Mouse (Mus musculus) layer of hippocampus, postnatal 10 days (tissue): ENCODE results near the gene Ninj1. TPM values are rescaled to one million over a fixed set of nuclear protein-coding genes. Genes with fewer than 3 reads are reported as not detected.

ENCODE experiments used
- DNase-seq, 2 experiments: peaks; one replicate each; pipeline ENCODE4 v3.0.0; 2021; ENCODE audit warnings: low spot score in 2 of 2
- total RNA-seq, 2 experiments: library from RNA; stranded (reverse); gene quantifications; 2 replicates each; pipeline ENCODE4 v1.2.3; 2021

Gene Ninj1
- total RNA-seq, 2 experiments from 2014 or later = 23.3 to 24.5 TPM

- DNase-seq = no peak
These were observed 16.7 kb upstream of the Ninj1 start for GRCm38 (mm10) chr13:49170623-49171022.

GRCm38 (mm10) chr13:49171729-49172128, 15.6 kb upstream of the Ninj1 start:
- no peak for DNase-seq

- DNase-seq = peak; percentile 53 to 66
These were observed 14.9 kb upstream of the Ninj1 start for GRCm38 (mm10) chr13:49172335-49172734.

- DNase-seq = peak; percentile 94 to 95
These were observed 14.2 kb upstream of the Ninj1 start for GRCm38 (mm10) chr13:49172971-49173596.

- DNase-seq = no peak
These were observed 11.8 kb upstream of the Ninj1 start for GRCm38 (mm10) chr13:49175509-49175908.

GRCm38 (mm10) chr13:49178839-49179585, 8.3 kb upstream of the Ninj1 start:
- peak; percentile 73 to 80 for DNase-seq

GRCm38 (mm10) chr13:49180274-49180673, 7.0 kb upstream of the Ninj1 start:
- DNase-seq = no peak

- DNase-seq = no peak
These were observed 6.6 kb upstream of the Ninj1 start for GRCm38 (mm10) chr13:49180691-49181090.

GRCm38 (mm10) chr13:49181411-49181984, 5.8 kb upstream of the Ninj1 start:
- DNase-seq = no peak

- DNase-seq = no peak
These were observed 4.1 kb upstream of the Ninj1 start for GRCm38 (mm10) chr13:49183161-49183560.

GRCm38 (mm10) chr13:49183646-49184045, 3.6 kb upstream of the Ninj1 start:
- DNase-seq = no peak

GRCm38 (mm10) chr13:49186798-49187287, 442 bp upstream of the Ninj1 start:
- DNase-seq = no peak

GRCm38 (mm10) chr13:49188219-49188965, 1.1 kb downstream of the Ninj1 start:
- DNase-seq = no peak

GRCm38 (mm10) chr13:49188966-49189360, 1.7 kb downstream of the Ninj1 start:
- DNase-seq = no peak

GRCm38 (mm10) chr13:49189970-49190870, 2.9 kb downstream of the Ninj1 start:
- DNase-seq = no peak

GRCm38 (mm10) chr13:49190876-49191672, 3.8 kb downstream of the Ninj1 start:
- DNase-seq = no peak

GRCm38 (mm10) chr13:49191673-49192035, 4.4 kb downstream of the Ninj1 start:
- no peak for DNase-seq

GRCm38 (mm10) chr13:49192156-49192855, 5.0 kb downstream of the Ninj1 start:
- no peak for DNase-seq

GRCm38 (mm10) chr13:49193650-49194049, 6.4 kb downstream of the Ninj1 start:
- DNase-seq = no peak
